Mouse (Mus musculus) spleen, embryonic (tissue): ENCODE data around the gene Pcgf3.

ENCODE experiments used
- CTCF ChIA-PET: fragments of 350-600 bp; sonication (Branson Sonifier 250); formaldehyde crosslinking; loops from one replicate; lab custom pipeline; 2022; lab: Charles Lee

The Pcgf3 gene

DNA sequence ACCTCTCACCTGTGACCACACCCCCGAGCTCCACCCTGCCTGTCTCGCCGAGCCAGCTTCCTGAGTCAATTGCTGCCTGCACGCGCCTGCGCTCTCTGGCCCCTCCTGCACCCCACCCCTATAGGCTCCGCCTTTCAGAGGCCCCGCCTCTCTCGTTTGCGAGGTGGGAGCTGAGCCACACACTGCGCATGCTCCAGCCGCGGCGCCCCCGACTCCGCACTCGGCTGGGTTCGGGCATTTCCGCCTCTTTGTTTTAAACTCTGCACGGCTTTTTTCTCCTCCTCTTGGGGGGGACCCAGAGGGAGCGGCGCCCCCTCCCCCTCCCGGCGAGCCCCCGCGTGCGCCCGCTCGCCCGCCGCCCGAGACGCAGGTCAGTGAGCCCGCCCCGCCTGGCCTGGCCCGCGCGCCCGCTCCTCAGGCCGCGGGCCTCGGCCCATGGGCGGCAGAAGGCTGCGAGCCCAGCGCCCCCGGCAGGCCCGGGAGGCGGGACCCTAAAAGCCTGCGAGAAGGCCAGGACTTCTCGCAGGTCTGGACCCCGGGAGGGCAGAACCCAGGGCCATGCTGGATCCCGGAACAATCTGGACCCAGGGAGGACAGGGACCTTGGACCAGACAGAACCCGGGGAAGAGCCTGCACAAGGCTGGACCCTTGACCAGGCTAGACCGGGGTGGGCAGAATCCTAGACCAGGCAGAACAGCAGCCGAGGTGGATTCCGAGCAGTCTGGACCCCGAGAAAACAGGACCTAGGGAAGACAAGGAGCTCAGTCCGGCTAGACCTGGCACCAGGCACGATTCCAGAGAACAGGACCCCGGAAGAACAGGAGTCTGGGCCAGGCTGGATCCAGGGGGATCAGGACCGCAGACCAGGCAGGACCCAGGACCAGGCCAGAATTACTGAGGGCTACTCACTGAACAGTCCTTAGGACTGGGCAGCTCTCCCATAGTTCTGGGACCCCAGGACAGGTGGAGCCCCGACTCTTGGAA lies at the start of gene Pcgf3:
Gene Pcgf3 (plus strand): TSS at position 151 of the 984 bp plus-strand sequence.
- CTCF ChIA-PET, result no interaction called here

DNA sequence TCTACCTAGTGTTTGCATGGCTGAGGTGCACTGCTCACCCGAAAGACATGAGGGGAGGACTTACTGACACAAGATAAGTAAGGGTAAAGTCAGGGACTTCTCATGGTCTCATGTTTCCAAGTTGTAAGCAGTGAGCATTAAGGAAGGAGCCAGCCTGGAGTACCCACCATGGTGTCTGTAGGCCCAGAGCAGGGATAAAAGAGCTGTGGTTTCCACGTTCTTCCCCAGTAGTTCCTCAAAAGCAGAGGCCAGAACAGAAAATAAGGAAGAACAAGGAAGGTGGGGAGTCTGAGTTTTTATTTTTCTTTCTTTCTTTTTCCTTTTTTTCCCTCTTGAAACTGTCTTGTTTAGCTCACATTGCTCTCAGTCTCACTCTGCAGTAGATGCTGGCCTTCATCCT lies 46.3 kb upstream of the Pcgf3 start:
- CTCF ChIA-PET, result interaction anchor here (0.7 kb wide), 1 partner anchor 815 kb away, joined by 4 read pairs; no protein-coding TSS in a partner anchor

- CTCF ChIA-PET, result no interaction called here
Measured at GRCm38 (mm10) chr5:108422741-108423140, 38.3 kb upstream of the Pcgf3 start.

DNA sequence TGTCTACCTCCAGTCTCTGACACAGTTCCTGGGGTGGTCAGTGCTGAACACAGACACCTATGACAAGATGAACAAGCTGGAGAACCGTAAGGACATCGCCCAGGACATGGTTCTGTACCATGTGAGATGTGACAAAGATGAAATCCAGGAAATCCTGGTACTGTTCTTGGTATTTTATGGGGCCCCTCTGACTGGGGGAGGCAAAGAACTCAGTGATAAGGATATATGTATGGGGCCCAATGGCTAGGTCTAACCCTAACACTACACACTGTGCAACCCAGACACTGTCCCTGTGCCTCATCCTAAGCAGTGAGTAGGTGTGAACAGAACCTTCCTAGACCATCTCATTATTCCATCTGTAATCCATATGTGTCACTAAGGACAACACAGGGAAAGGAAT lies 37.6 kb upstream of the Pcgf3 start:
- CTCF ChIA-PET, result no interaction called here

DNA sequence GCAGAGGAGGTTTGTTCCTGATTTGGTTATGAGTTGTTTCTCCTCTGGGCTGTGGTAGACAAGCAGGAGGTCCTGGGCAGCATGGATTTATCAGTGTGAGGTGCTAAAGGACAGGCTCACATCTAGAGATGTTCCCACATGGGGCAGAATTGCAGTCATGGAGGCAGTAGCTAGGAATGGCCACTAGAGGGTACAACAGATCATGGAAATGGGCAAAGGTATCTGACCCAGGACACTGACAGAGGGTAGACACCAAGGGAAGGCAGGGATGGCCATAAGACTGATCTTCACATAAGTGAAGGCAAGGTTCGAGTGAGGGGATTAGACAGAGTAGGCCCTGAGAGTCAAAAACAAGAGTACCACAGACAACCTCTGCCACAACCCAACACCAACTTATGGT lies 33.8 kb upstream of the Pcgf3 start:
- CTCF ChIA-PET, result no interaction called here

GRCm38 (mm10) chr5:108431196-108431595 lies 29.8 kb upstream of the Pcgf3 start:
- CTCF ChIA-PET, result no interaction called here

GRCm38 (mm10) chr5:108433804-108434587 lies 27.0 kb upstream of the Pcgf3 start, which contains the start of gene Atp5k:
TSS of gene Atp5k (minus strand) at chr5:108434448.
- CTCF ChIA-PET, result interaction anchor here (0.7 to 1.2 kb wide), 2 partner anchors 11 to 256 kb away, joined by 3 to 4 read pairs; no protein-coding TSS in a partner anchor

- CTCF ChIA-PET, result interaction anchor here (0.6 kb wide), 1 partner anchor 1741 kb away, joined by 15 read pairs; no protein-coding TSS in a partner anchor
Measured at GRCm38 (mm10) chr5:108436101-108436500, 24.9 kb upstream of the Pcgf3 start.

DNA sequence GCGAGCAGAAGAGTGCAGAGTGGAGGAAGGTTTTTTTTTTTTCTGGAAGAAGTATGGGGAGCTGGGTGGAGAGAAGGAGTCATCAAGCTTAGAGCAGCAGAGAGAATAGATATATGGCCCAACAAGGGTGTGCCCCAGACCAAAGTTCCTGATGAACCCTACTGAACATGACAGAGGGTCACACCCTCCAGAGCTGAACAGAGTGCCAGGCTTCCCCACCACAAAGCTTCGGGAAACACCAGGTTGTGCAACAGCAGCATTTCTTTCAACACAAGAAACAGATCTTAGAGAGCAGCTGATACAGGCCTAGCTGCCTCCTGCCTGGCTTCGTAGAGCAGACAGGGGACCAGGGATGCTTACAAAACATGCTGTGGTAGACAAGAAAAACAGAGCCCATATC lies 14.1 kb upstream of the Pcgf3 start:
- CTCF ChIA-PET, result no interaction called here

DNA sequence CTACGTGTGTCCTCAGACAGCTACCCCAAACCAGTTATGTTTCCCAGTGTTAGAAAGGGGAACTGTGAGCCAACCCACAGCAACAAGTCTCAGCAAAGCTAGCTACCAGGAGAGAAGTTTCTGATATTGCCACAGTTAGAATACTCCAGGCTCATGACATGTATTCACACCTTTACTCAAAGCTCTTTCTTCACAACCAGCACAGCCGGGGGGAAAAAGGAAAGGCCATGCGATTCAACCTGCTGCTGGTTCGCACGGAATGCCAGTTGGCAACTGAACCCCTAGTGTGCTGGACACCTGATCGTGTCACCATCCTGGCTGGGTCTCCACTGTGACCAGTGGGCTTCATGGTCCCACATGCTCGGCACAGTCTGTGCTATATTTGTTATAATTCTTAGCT lies 13.2 kb upstream of the Pcgf3 start:
- CTCF ChIA-PET, result no interaction called here

GRCm38 (mm10) chr5:108448785-108449668 lies 12.0 kb upstream of the Pcgf3 start, which contains the start of gene Mfsd7a:
TSS of gene Mfsd7a (minus strand) at chr5:108448891.
- CTCF ChIA-PET, result no interaction called here

DNA sequence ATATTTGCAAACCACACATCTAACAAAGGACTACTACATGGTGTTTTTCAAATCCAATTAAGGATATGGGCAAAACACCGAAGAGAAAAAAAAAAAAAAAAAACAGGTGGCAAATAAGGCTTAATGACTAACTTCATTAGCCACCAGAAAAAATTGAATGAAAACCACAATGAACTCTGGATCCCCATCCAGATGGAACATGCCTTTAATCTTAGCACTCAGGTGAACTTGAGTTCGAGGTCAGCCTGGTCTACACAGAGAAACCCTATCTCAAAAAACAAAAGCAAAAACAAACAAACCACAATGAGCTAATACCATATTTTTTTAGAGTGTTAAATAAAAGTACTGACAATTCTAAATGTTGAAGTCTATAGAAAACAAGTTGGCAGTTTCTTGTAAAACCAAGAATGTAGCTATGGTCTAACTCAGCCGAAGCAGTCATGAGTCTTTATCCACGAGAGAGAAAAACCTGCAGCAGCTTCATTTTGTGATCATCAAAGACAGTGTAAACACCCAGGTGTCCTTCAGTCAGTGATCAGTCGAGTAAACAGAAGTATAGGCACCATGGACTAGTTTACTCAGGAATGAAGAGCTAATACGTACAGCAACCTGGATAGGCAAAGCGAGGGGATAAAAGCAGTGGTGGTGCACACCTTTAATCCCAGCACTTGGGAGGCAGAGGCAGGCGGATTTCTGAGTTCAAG lies 10.0 kb upstream of the Pcgf3 start:
- CTCF ChIA-PET, result no interaction called here

DNA sequence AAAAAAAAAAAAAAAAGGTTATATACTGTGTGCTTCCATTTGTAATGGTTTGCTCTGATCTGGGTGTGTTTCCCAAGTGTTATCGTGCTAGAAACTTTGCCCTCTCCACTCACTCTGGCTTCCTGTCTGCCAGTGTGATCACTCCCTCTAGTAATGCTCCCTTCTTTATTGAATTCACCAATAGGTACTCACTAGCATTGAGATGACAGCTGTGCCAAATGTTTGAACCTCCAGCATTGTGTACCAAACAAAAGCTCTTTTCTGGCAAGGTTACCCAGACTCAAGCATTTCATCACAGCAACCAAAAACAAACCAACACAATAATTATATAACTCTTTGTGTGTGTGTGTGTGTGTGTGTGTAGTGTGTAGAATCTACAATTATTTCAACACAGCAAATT lies 9.4 kb upstream of the Pcgf3 start:
- CTCF ChIA-PET, result no interaction called here

- CTCF ChIA-PET, result no interaction called here
Measured at GRCm38 (mm10) chr5:108452422-108452821, 8.6 kb upstream of the Pcgf3 start.

- CTCF ChIA-PET, result interaction anchor here (0.6 kb wide), 1 partner anchor 765 kb away, joined by 3 read pairs; no protein-coding TSS in a partner anchor
Measured at GRCm38 (mm10) chr5:108454094-108454493, 6.9 kb upstream of the Pcgf3 start.

GRCm38 (mm10) chr5:108458706-108459105 lies 2.3 kb upstream of the Pcgf3 start:
- CTCF ChIA-PET, result no interaction called here

- CTCF ChIA-PET, result no interaction called here
Measured at GRCm38 (mm10) chr5:108460461-108460860, 571 bp upstream of the Pcgf3 start.

DNA sequence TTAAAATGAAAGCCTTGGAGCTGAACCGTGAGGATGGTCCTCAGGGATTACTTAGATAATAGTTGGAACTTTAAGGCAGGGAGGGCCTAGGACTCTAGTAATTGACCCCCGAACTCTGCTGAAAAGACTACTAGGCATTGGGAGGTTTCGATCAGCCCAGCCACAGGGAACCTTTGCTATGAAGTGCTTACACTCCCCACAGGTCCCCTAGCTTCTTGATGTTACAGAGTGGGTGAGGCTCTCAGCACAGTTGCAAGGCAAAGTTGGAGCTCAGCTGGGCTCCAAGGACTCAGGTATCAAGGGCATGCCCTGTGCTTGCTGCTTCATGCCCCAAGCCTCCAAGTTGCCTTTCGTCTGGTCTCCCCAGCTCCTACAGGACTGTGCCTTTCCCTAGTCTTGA lies 1.4 kb downstream of the Pcgf3 start:
- CTCF ChIA-PET, result no interaction called here

DNA sequence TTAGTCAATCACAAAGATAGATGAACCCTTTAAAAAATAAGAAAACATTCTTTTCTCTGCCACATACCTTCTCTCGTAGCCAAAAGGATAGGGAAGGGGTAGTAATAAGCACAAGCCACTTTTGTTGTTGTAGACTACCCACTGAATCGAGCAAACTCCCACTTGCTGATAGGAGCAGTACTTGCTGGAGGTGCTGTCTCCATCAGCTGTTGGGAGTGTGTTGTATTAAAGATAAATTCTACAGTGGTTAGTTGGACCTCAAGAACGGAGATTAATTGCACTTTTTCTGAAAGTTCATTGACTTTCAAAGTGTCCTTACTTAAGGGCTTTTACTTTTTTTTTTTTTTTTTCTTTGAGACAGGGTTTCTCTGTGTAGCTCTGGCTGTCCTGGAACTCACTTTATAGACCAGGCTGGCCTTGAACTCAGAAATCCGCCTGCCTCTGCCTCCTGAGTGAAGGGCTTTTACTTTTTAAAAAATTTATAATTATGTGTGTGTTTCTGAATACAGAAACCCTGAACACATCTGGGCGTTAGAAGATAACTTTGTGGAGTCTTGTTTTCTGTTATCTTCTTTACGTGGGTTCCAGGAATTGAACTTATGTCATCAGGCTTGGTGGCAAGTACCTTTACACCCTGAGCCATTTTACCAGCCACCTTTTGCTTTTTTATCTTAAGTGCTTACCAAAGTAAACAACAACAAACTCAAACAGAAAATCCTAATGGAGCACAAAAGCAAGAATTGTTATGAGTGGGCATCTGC lies 4.3 kb downstream of the Pcgf3 start:
- CTCF ChIA-PET, result no interaction called here

DNA sequence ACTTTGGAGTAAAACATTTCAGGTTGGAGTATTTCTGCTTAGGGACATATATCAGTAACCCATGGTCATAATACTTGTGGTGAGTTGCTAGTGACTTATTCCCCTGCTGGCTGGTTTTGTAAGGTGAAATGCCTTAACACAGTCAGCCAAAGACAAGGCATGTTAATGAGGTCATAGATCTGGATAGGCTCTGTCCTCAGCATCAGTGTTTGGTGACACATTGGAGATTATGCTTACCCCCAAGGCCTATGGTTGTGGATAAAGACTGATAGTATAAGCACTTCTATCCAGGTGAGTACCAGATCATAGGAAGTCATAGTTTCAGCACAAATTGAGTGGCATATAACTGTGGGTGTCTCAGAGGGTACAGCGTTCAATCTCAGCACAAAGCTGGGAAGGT lies 5.6 kb downstream of the Pcgf3 start:
- CTCF ChIA-PET, result no interaction called here
